In genomic region chr6:127868546-127868945, GRCm38 (mm10) we compare ENCODE assay signal across 16 mouse cellular contexts. TPM values are rescaled to one million over a fixed set of nuclear protein-coding genes. Genes with fewer than 3 reads are reported as not detected.
"Had no signal": no experiment of that assay in that cellular context is flagged by ENCODE, and none has a peak within 500 bp of the region (broad histone marks: within the 10 kb centered on the region; RNA-seq: fewer than 3 reads in every experiment).

No protein-coding gene starts in this region.

- H3K9ac ChIP-seq: limb, embryonic 15.5 days; liver, embryonic 12.5 days; lung, embryonic 15.5 days; midbrain, embryonic 12.5 days had no signal

- H3K27ac ChIP-seq: kidney, postnatal 0 days; layer of hippocampus, adult 2 months; liver, embryonic 12.5 days; lung, embryonic 15.5 days; macrophage; midbrain, embryonic 12.5 days; stomach, postnatal 0 days had no signal

- H3K9me3 ChIP-seq: limb, embryonic 15.5 days; liver, embryonic 12.5 days; lung, embryonic 15.5 days; midbrain, embryonic 12.5 days had no signal

- H3K27me3 ChIP-seq: limb, embryonic 15.5 days; liver, embryonic 12.5 days; lung, embryonic 15.5 days; midbrain, embryonic 12.5 days had no signal

- ATAC-seq: liver, embryonic 12.5 days; midbrain, embryonic 16.5 days had no signal

- H3K36me3 ChIP-seq: limb, embryonic 15.5 days; liver, embryonic 12.5 days; lung, embryonic 15.5 days; midbrain, embryonic 12.5 days had no signal

- DNase-seq: kidney, adult 9 months; kidney, postnatal 36 days; left cerebral cortex, postnatal 4 days; lung, postnatal 14 days; right cerebral cortex, adult 18-20 months; thymus, postnatal 4 days had no signal

- H3K4me2 ChIP-seq: limb, embryonic 15.5 days; liver, embryonic 12.5 days; lung, embryonic 15.5 days; midbrain, embryonic 12.5 days had no signal

- H3K4me1 ChIP-seq: liver, embryonic 12.5 days; megakaryocyte, embryonic 14.5 days; midbrain, embryonic 12.5 days had no signal

- H3K4me3 ChIP-seq: layer of hippocampus, adult 2 months; limb, embryonic 15.5 days; liver, embryonic 12.5 days; lung, embryonic 15.5 days; megakaryocyte, embryonic 14.5 days; midbrain, embryonic 12.5 days had no signal

RNA-seq across cellular contexts. Expression of gene Tspan11, which starts 18.8 kb away (rescaled TPM):
- polyA plus RNA-seq: macrophage had no signal
